In genomic region chr9:104629282-104629681, GRCm38 (mm10) we compare ENCODE assay signal across 30 mouse cellular contexts.
DNase-seq lines count a peak whose midpoint lies in the region; ATAC-seq and TF ChIP-seq lines count a peak whose summit lies in the region.
"Had no signal": no experiment of that assay in that cellular context is flagged by ENCODE, and none has a peak within 500 bp of the region (broad histone marks: within the 10 kb centered on the region; RNA-seq: fewer than 3 reads in every experiment).

No protein-coding gene starts in this region.

- no peak overlapping the region for H3K9ac ChIP-seq in midbrain, embryonic 13.5 days (replicated peaks)
- H3K9ac ChIP-seq: hindbrain, embryonic 12.5 days; limb, embryonic 13.5 days; liver, embryonic 14.5 days; lung, embryonic 15.5 days; midbrain, embryonic 12.5 days had no signal

- peak; percentile 88 for ATAC-seq in megakaryocyte progenitor cell, adult 5-6 weeks (replicated peaks; ENCODE audit: poor library complexity)
- no peak for ATAC-seq in midbrain, embryonic 13.5 days
- ATAC-seq: forebrain, embryonic 16.5 days; hindbrain, postnatal 0 days; intestine, embryonic 16.5 days had no signal

- TF ChIP-seq CTCF in lung, adult 2 months (IDR thresholded peaks at IDR 0.05; ENCODE audit: insufficient read depth, low read length) = no peak

- H3K4me2 ChIP-seq in midbrain, embryonic 13.5 days (replicated peaks) = no peak overlapping the region
- H3K4me2 ChIP-seq: hindbrain, embryonic 12.5 days; limb, embryonic 13.5 days; lung, embryonic 15.5 days; midbrain, embryonic 12.5 days had no signal

- H3K4me1 ChIP-seq in lung, adult 2 months (ENCODE audit: control insufficient read depth, insufficient read depth, low read length) = no peaks in the 10 kb centered on the region
- no peaks in the 10 kb centered on the region for H3K4me1 ChIP-seq in midbrain, embryonic 13.5 days (replicated peaks)
- H3K4me1 ChIP-seq: hindbrain, embryonic 12.5 days; limb, embryonic 13.5 days; lung, embryonic 15.5 days; megakaryocyte, embryonic 14.5 days; midbrain, embryonic 12.5 days had no signal

- H3K9me3 ChIP-seq in midbrain, embryonic 13.5 days = no peaks in the 10 kb centered on the region
- H3K9me3 ChIP-seq: hindbrain, embryonic 12.5 days; limb, embryonic 13.5 days; lung, embryonic 15.5 days; megakaryocyte, embryonic 14.5 days; midbrain, embryonic 12.5 days had no signal

- TF ChIP-seq POLR2A in lung, adult 2 months (IDR thresholded peaks at IDR 0.05; ENCODE audit: borderline replicate concordance, extremely low read depth, low read depth, low read length) = no peak

- no peak overlapping the region for H3K27ac ChIP-seq in midbrain, embryonic 13.5 days
- H3K27ac ChIP-seq: hindbrain, embryonic 12.5 days; hindbrain, postnatal 0 days; kidney, postnatal 0 days; left cerebral cortex, adult 2 months; limb, embryonic 13.5 days; liver, embryonic 14.5 days; lung, embryonic 15.5 days; midbrain, embryonic 12.5 days; stomach, postnatal 0 days had no signal

- DNase-seq in layer of hippocampus, adult 9-11 months = peak; percentile 26
- no peak for DNase-seq in layer of hippocampus, adult 9-10 months (ENCODE audit: low spot score)
- peak; percentile 10 for DNase-seq in lung, postnatal 36 days
- DNase-seq in lung, adult 2 months = no peak
- no peak for DNase-seq in ovary, postnatal 10 days (ENCODE audit: low spot score)
- DNase-seq: adrenal gland, postnatal 25 days; B cell, adult 2 months; cerebellum, adult 18-20 months; cerebellum, postnatal 10 days; heart, postnatal 14 days; kidney, adult 8-10 months; retina, postnatal 1 day; right cerebral cortex, postnatal 14 days; thymus, adult 18-20 months; thymus, postnatal 25 days had no signal

- WGBS in lung, adult 2 months = 56% methylated on average over 7 of the region's 7 CpGs
- WGBS in midbrain, embryonic 13.5 days = 85% methylated on average over 7 of the region's 7 CpGs

- no peak overlapping the region for H3K4me3 ChIP-seq in lung, adult 2 months (replicated peaks; ENCODE audit: extremely low read depth, low read depth, low read length)
- H3K4me3 ChIP-seq in midbrain, embryonic 13.5 days (replicated peaks) = no peak overlapping the region
- H3K4me3 ChIP-seq: erythroblast, embryonic 14.5 days; hindbrain, embryonic 12.5 days; left cerebral cortex, adult 2 months; limb, embryonic 13.5 days; lung, embryonic 15.5 days; megakaryocyte, embryonic 14.5 days; midbrain, embryonic 12.5 days had no signal

- no peaks in the 10 kb centered on the region for H3K36me3 ChIP-seq in midbrain, embryonic 13.5 days
- H3K36me3 ChIP-seq: hindbrain, embryonic 12.5 days; limb, embryonic 13.5 days; lung, embryonic 15.5 days; midbrain, embryonic 12.5 days had no signal

- H3K27me3 ChIP-seq in midbrain, embryonic 13.5 days = no peaks in the 10 kb centered on the region
- H3K27me3 ChIP-seq: hindbrain, embryonic 12.5 days; limb, embryonic 13.5 days; lung, embryonic 15.5 days; megakaryocyte, embryonic 14.5 days; midbrain, embryonic 12.5 days had no signal

Comparison
In these comparisons a context has a peak if more than half of its experiments do, and no peak if none do; other contexts are left out.
1. DNase-seq: peak in layer of hippocampus, adult 9-11 months (single experiment) and lung, postnatal 36 days (single experiment); none in layer of hippocampus, adult 9-10 months (single experiment), lung, adult 2 months (single experiment) and ovary, postnatal 10 days (single experiment).